Mouse (Mus musculus) CH12.LX (cell line): Measurements from ENCODE around the gene Scyl3. TPM values are rescaled to one million over a fixed set of nuclear protein-coding genes. Genes with fewer than 3 reads are reported as not detected.

Experiments used
- DNase-seq: peaks from one replicate; pipeline ENCODE4 v3.0.0-alpha.2; 2013; ENCODE audit errors: extremely low read depth
- H3K27ac ChIP-seq: 2 replicates; pipeline ENCODE4 v1.5.1; 2012; ENCODE audit warnings: low read depth, mild to moderate bottlenecking, control low read depth, moderate library complexity; ENCODE audit not compliant: insufficient read depth
- H3K27me3 ChIP-seq: replicated peaks from 2 replicates; pipeline ENCODE3; 2012; ENCODE audit warnings: inconsistent platforms
- H3K36me3 ChIP-seq, 2 experiments: replicated peaks in 1 of 2; 2 replicates each; pipeline versions ENCODE3 to v1.6.1; 2012; ENCODE audit warnings: inconsistent platforms in 1 of 2, low read length in 1 of 2, mild to moderate bottlenecking in 1 of 2, mixed read lengths in 1 of 2, moderate library complexity in 1 of 2; ENCODE audit not compliant: control insufficient read depth in 1 of 2, insufficient read depth in 1 of 2
- H3K4me1 ChIP-seq, 2 experiments: 2 replicates each; pipeline ENCODE4 v1.6.1; 2012; ENCODE audit warnings: inconsistent platforms in 1 of 2, moderate library complexity in 1 of 2; ENCODE audit not compliant: insufficient read depth in 2 of 2, control insufficient read depth in 1 of 2
- H3K4me2 ChIP-seq: 2 replicates; pipeline ENCODE4 v1.6.1; 2012; ENCODE audit warnings: low read depth, mild to moderate bottlenecking, control low read depth; ENCODE audit not compliant: poor library complexity, insufficient read depth, severe bottlenecking
- H3K4me3 ChIP-seq, 3 experiments: fragments of 150-350 bp in 1 of 3; sonication (generic) in 1 of 3; replicated peaks in 1 of 3; 2 replicates each; pipeline versions ENCODE3 to v1.5.1; 2011 to 2012; ENCODE audit warnings: low read depth in 2 of 3, low read length in 2 of 3, mild to moderate bottlenecking in 2 of 3, moderate library complexity in 2 of 3, control low read depth in 1 of 3, improper control_type of control experiment in 1 of 3, inconsistent platforms in 1 of 3, mixed read lengths in 1 of 3; ENCODE audit not compliant: poor library complexity in 1 of 3
- H3K79me2 ChIP-seq: replicated peaks from 2 replicates; pipeline ENCODE4 v1.6.1; 2012; ENCODE audit warnings: mild to moderate bottlenecking, moderate library complexity; ENCODE audit not compliant: control insufficient read depth, poor library complexity, insufficient read depth, severe bottlenecking; ENCODE audit errors: extremely low read depth
- H3K9ac ChIP-seq: 2 replicates; pipeline ENCODE4 v1.6.1; 2012; ENCODE audit warnings: low read depth, mild to moderate bottlenecking, control low read depth, moderate library complexity; ENCODE audit not compliant: insufficient read depth
- H3K9me3 ChIP-seq: replicated peaks from 2 replicates; pipeline ENCODE3; 2012; ENCODE audit warnings: low read length, inconsistent platforms, mixed read lengths
- BHLHE40 ChIP-seq: IDR thresholded peaks from 2 replicates; pipeline ENCODE4 v1.6.1; 2011; ENCODE audit warnings: mild to moderate bottlenecking, low read depth, low read length, improper control_type of control experiment
- CHD2 ChIP-seq: IDR thresholded peaks from 2 replicates; pipeline ENCODE4 v1.6.1; 2011; ENCODE audit warnings: low read length, improper control_type of control experiment
- E2F4 ChIP-seq: IDR thresholded peaks from 2 replicates; pipeline ENCODE4 v1.6.1; 2011; ENCODE audit warnings: low read depth, low read length, improper control_type of control experiment; ENCODE audit not compliant: insufficient replicate concordance
- ELF1 ChIP-seq: IDR thresholded peaks from 2 replicates; pipeline ENCODE4 v1.6.1; 2014; ENCODE audit warnings: low read depth, mild to moderate bottlenecking, inconsistent platforms, low read length, improper control_type of control experiment
- ETS1 ChIP-seq: conservative IDR thresholded peaks from 2 replicates; pipeline ENCODE4 v1.6.1; 2012; ENCODE audit warnings: low read depth, mild to moderate bottlenecking, inconsistent platforms, low read length, improper control_type of control experiment, moderate library complexity
- GABPA ChIP-seq: IDR thresholded peaks from 2 replicates; pipeline ENCODE4 v1.6.1; 2012; ENCODE audit warnings: low read depth, low read length, improper control_type of control experiment, inconsistent platforms; ENCODE audit not compliant: insufficient replicate concordance
- HCFC1 ChIP-seq: IDR thresholded peaks from 2 replicates; pipeline ENCODE4 v1.6.1; 2012; ENCODE audit warnings: low read depth, mild to moderate bottlenecking, inconsistent platforms, low read length, improper control_type of control experiment
- IRF4 ChIP-seq: IDR thresholded peaks from 2 replicates; pipeline ENCODE4 v1.6.1; 2014; ENCODE audit warnings: low read depth, mild to moderate bottlenecking, inconsistent platforms, low read length, improper control_type of control experiment
- KAT2A ChIP-seq: IDR thresholded peaks from 2 replicates; pipeline ENCODE4 v1.6.1; 2012; ENCODE audit warnings: low read length, improper control_type of control experiment, inconsistent platforms; ENCODE audit not compliant: insufficient replicate concordance
- MAFK ChIP-seq: IDR thresholded peaks from 2 replicates; pipeline ENCODE4 v1.6.1; 2011; ENCODE audit warnings: low read length, improper control_type of control experiment; ENCODE audit not compliant: insufficient replicate concordance
- MAX ChIP-seq: IDR thresholded peaks from 2 replicates; pipeline ENCODE4 v1.6.1; 2011; ENCODE audit warnings: low read length, improper control_type of control experiment
- MAZ ChIP-seq: IDR thresholded peaks from 2 replicates; pipeline ENCODE4 v1.6.1; 2012; ENCODE audit warnings: low read depth, mild to moderate bottlenecking, inconsistent platforms, low read length, improper control_type of control experiment, moderate library complexity
- MEF2A ChIP-seq: IDR thresholded peaks from 2 replicates; pipeline ENCODE4 v1.6.1; 2014; ENCODE audit warnings: low read depth, mild to moderate bottlenecking, inconsistent platforms, low read length, improper control_type of control experiment, borderline replicate concordance
- MXI1 ChIP-seq: IDR thresholded peaks from 2 replicates; pipeline ENCODE4 v1.6.1; 2011; ENCODE audit warnings: mild to moderate bottlenecking, low read depth, low read length, improper control_type of control experiment
- MYC ChIP-seq: IDR thresholded peaks from 2 replicates; pipeline ENCODE4 v1.6.1; 2011; ENCODE audit warnings: low read depth, mild to moderate bottlenecking, improper control_type of control experiment, low read length
- NELFE ChIP-seq: IDR thresholded peaks from 2 replicates; pipeline ENCODE4 v1.6.1; 2011; ENCODE audit warnings: low read depth, low read length, improper control_type of control experiment
- NRF1 ChIP-seq: IDR thresholded peaks from 2 replicates; pipeline ENCODE4 v1.6.1; 2014; ENCODE audit warnings: low read depth, mild to moderate bottlenecking, inconsistent platforms, low read length, improper control_type of control experiment, moderate library complexity
- POLR2A ChIP-seq: IDR thresholded peaks from 2 replicates; pipeline ENCODE4 v1.6.1; 2011; ENCODE audit warnings: low read depth, mild to moderate bottlenecking, improper control_type of control experiment, low read length
- POLR2AphosphoS2 ChIP-seq: IDR thresholded peaks from 2 replicates; pipeline ENCODE4 v1.6.1; 2011; ENCODE audit warnings: low read depth, low read length, improper control_type of control experiment
- RAD21 ChIP-seq: IDR thresholded peaks from 2 replicates; pipeline ENCODE4 v1.6.1; 2011; ENCODE audit warnings: low read depth, mild to moderate bottlenecking, low read length, improper control_type of control experiment, moderate library complexity
- RCOR1 ChIP-seq: conservative IDR thresholded peaks from 2 replicates; pipeline ENCODE4 v1.6.1; 2012; ENCODE audit warnings: low read depth, mild to moderate bottlenecking, inconsistent platforms, low read length, improper control_type of control experiment
- SIN3A ChIP-seq: IDR thresholded peaks from 2 replicates; pipeline ENCODE4 v1.6.1; 2012; ENCODE audit warnings: low read length, improper control_type of control experiment, inconsistent platforms
- TBP ChIP-seq: conservative IDR thresholded peaks from 2 replicates; pipeline ENCODE4 v1.6.1; 2011; ENCODE audit warnings: low read depth, low read length, improper control_type of control experiment
- TCF12 ChIP-seq: IDR thresholded peaks from 2 replicates; pipeline ENCODE4 v1.6.1; 2014; ENCODE audit warnings: low read depth, mild to moderate bottlenecking, inconsistent platforms, low read length, improper control_type of control experiment
- UBTF ChIP-seq: IDR thresholded peaks from 2 replicates; pipeline ENCODE4 v1.6.1; 2012; ENCODE audit warnings: low read depth, mild to moderate bottlenecking, inconsistent platforms, low read length, improper control_type of control experiment, moderate library complexity
- USF1 ChIP-seq: IDR thresholded peaks from 2 replicates; pipeline ENCODE4 v1.6.1; 2014; ENCODE audit warnings: low read depth, mild to moderate bottlenecking, inconsistent platforms, low read length, improper control_type of control experiment
- ZC3H11A ChIP-seq: IDR thresholded peaks from 2 replicates; pipeline ENCODE4 v1.6.1; 2012; ENCODE audit warnings: low read depth, mild to moderate bottlenecking, inconsistent platforms, low read length, improper control_type of control experiment
- ZMIZ1 ChIP-seq: IDR thresholded peaks from 2 replicates; pipeline ENCODE4 v1.6.1; 2012; ENCODE audit warnings: low read depth, mild to moderate bottlenecking, inconsistent platforms, low read length, improper control_type of control experiment
- ZNF384 ChIP-seq: IDR thresholded peaks from 2 replicates; pipeline ENCODE4 v1.6.1; 2012; ENCODE audit warnings: low read depth, low read length, improper control_type of control experiment, inconsistent platforms
- dilution Hi-C: fragments of 300-500 bp; cut with MboI; formaldehyde crosslinking; loops from 2 replicates; pipeline ENCODE4 v1.14.3; 2020; ENCODE audit warnings: low sequenced_read_pairs; ENCODE audit not compliant: extremely low pct_unique_long_range_greater_than_20kb, extremely low pct_ligation_motif_present
- in situ Hi-C: fragments of 300-500 bp; cut with MboI; formaldehyde crosslinking; loops from 3 replicates; pipeline ENCODE4 v1.14.3; 2019; ENCODE audit warnings: low sequenced_read_pairs, low pct_ligation_motif_present, low pct_unique_long_range_greater_than_20kb, mixed read lengths
- polyA plus RNA-seq: library from polyadenylated mRNA; unstranded; fragments of >175 nt; gene quantifications from 2 replicates; pipeline ENCODE4 v1.2.1, GENCODE M21; 2012; ENCODE audit warnings: low read depth; ENCODE audit not compliant: insufficient read length
- total RNA-seq, 2 experiments: library from RNA; depleted of rRNA; stranded (reverse); fragments of 300-350 nt in 1 of 2; fragments of >200 nt in 1 of 2; gene quantifications; 2 replicates each; pipeline ENCODE4 v1.2.3; 2012 to 2014

Gene Scyl3
- total and polyA plus RNA-seq, 3 experiments: 11.9 to 22.2 (median 16.1) TPM

DNA sequence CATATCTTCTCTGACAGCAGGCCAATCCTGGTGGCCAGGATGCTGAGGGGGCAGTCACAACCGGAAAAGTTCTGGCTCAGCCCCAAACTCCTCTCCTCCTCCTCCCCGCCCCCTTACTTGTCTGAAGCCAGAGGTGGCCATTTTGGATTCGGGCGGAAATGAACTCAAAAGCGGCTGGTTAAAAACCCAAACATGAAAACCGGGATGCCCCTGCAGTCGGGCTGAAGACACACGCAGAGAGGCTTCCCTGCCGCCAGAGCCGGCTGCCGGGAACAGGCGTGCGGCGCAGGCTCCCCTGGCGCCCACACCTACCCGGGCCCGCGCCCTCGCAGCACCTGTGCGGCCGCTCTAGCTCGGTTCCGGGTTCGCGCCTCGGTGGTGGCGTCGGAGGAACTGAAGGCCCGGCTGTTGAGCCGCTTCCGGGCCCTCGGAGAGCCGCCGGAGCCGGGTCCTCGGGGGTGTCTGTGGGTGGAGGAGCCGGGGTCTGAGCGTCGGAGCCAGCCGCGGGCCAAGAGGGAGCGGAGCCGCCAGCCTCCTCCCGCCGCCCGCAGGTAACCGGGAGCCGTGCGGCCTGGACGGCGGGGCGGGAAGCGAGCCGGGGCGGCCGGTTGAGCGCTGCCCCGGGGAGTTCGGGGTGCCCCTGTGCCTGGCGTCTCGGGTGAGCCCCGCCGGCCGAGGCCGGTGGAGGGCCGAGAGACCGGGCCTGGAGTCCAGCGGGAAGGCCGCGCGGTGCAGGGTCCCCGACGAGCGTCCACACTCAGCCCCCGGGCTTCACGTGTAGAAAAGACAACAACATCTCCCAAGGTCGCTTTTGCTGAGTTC, 947 bp downstream of the Scyl3 start:
- peak; percentile 89 for DNase-seq
- TF ChIP-seq NELFE (peak; percentile 49; the same call in 1 of the 2 replicates), BHLHE40 (0 out of 2 replicates have a peak, but pooled peaks have one; percentile 1), MAZ (peak; percentile 82; the same call in 1 of the 2 replicates), MAFK (no peak), KAT2A (peak; percentile 70; the same call in 1 of the 2 replicates), NRF1 (peak; percentile 63), HCFC1 (peak; percentile 90), ELF1 (peak; percentile 97), CHD2 (peak; percentile 56), SIN3A (peak; percentile 17), MEF2A (0 out of 2 replicates have a peak, but pooled peaks have one; percentile 5), TBP (no peak), MXI1 (peak; percentile 69), TCF12 (0 out of 2 replicates have a peak, but pooled peaks have one; percentile 9), POLR2A (peak; percentile 62; the same call in 1 of the 2 replicates), RAD21 (no peak)
- Histone ChIP-seq H3K27ac (no peak overlapping the region), H3K9me3 (no peaks in the 10 kb centered on the region), H3K27me3 (no peaks in the 10 kb centered on the region), H3K79me2 (peaks cover 29% of the 10 kb centered on the region), H3K36me3 (peaks cover 14 to 26% of the 10 kb centered on the region in 2 experiments), H3K9ac (peak overlapping the region; percentile 87), H3K4me1 (peaks cover 11 to 25% of the 10 kb centered on the region in 2 experiments), H3K4me3 (peak overlapping the region; percentile 82 to 95 (median 92)), H3K4me2 (peak overlapping the region; percentile 67; the same call in 1 of the 2 replicates)
- in situ Hi-C loops: no loop called here
- dilution Hi-C loops: no loop called here

DNA sequence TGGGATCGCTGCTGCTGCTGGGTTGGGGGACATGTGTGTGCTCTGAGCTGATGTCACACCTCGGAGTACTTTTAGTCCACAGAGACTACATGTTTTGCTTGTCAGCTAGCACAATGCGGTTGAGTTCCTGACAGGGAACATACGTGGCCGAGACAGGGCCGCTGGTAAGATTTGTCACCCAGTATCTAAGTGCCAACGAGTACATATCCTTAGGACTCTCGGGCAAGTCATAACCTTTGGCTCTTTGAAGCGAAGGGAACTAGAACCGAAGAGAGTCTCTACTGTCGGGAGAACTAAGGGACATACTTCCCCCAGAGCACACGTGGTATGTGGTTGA, 1.5 kb downstream of the Scyl3 start:
- Histone ChIP-seq H3K27me3 (no peaks in the 10 kb centered on the region), H3K4me2 (peak overlapping the region; percentile 65), H3K9me3 (no peaks in the 10 kb centered on the region), H3K4me3 (peak overlapping the region; percentile 82 to 95 (median 92)), H3K9ac (peak overlapping the region; percentile 87), H3K4me1 (peaks cover 11 to 25% of the 10 kb centered on the region in 2 experiments), H3K27ac (no peak overlapping the region), H3K36me3 (peaks cover 14 to 32% of the 10 kb centered on the region in 2 experiments), H3K79me2 (peaks cover 29% of the 10 kb centered on the region)
- dilution Hi-C loops (no loop called here), in situ Hi-C loops (no loop called here)
- DNase-seq: peak; percentile 39
- TF ChIP-seq ELF1 (no peak), CHD2 (no peak), MYC (0 out of 2 replicates have a peak, but pooled peaks have one; percentile 16), MAX (peak; percentile 56), MEF2A (no peak), ZMIZ1 (no peak), GABPA (no peak), E2F4 (no peak), RCOR1 (no peak), ETS1 (no peak), ZC3H11A (no peak), ZNF384 (no peak), POLR2AphosphoS2 (no peak), KAT2A (no peak), IRF4 (no peak), MXI1 (peak; percentile 48; the same call in 1 of the 2 replicates), MAZ (no peak), SIN3A (peak; percentile 2; the same call in 1 of the 2 replicates), UBTF (no peak), TCF12 (no peak), USF1 (no peak), HCFC1 (no peak)
